Mouse (Mus musculus): ENCODE measurements around the gene Caskin1.

DNA sequence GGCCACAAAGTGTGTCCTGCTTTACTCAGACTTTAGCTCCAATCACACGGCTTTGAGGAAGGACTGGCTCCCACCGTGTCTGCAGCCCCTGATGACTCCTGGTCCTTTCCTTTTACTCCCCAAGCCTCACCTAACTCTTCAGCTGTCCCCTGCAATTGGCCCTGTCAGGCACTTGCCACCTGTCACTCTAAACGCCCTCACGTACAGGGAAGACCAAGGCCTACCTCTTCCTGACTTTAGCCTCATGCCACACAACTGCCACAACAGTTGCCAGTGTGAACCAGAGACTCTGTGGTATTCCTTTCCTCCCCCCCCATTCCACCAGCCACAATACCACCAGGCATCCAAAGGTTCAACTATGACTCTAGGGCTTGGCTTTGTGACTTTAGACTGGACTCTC lies 32.0 kb downstream of the Caskin1 start:
- no peak for TF ChIP-seq CTCF (IDR thresholded peaks at IDR 0.05; ENCODE audit: control insufficient read depth, insufficient read depth, insufficient read length)
- no peak for TF ChIP-seq FOSL1 (IDR thresholded peaks at IDR 0.05; ENCODE audit: insufficient read depth, low read length, poor library complexity, severe bottlenecking)
- no peak for TF ChIP-seq MAX (IDR thresholded peaks at IDR 0.05)
- TF ChIP-seq MYOG (IDR thresholded peaks at IDR 0.05; ENCODE audit: control insufficient read depth, extremely low read depth, insufficient read length), result no peak
- no peak for TF ChIP-seq CEBPB (IDR thresholded peaks at IDR 0.05; ENCODE audit: low read depth)
- no peak for TF ChIP-seq MYOD1 (IDR thresholded peaks at IDR 0.05; ENCODE audit: control insufficient read depth, insufficient read length, low read depth)

Data from C2C12 (cell line).